Mouse (Mus musculus) intestine, embryonic 16.5 days (tissue): ENCODE measurements at regions not wholly inside any gene's neighbourhood (a gene's known extent, or its start where the extent isn't known, plus 50 kb on each side); places are given as distances from the start of the nearest gene placed in this dataset.

Source experiments
- ATAC-seq: fragments of 200-750 bp; cut with Nextera tagmentation; 2 replicates; pipeline ENCODE4 v1.8.0; 2017; ENCODE audit warnings: moderate TSS enrichment, moderate library complexity
- H3K27ac ChIP-seq: fragments of 300-500 bp; sonication (generic); 2 replicates; pipeline ENCODE4 v1.5.1; 2014; ENCODE audit warnings: mild to moderate bottlenecking, low read length
- H3K27me3 ChIP-seq: fragments of 300-500 bp; sonication (generic); replicated peaks from 2 replicates; pipeline ENCODE4 v1.6.1; 2014; ENCODE audit warnings: low read length, control low read depth, mixed read lengths; ENCODE audit not compliant: control insufficient read depth, insufficient read depth
- H3K36me3 ChIP-seq: fragments of 300-500 bp; sonication (generic); 2 replicates; pipeline ENCODE4 v1.6.1; 2014; ENCODE audit warnings: low read length, control low read depth; ENCODE audit not compliant: control insufficient read depth, insufficient read depth
- H3K4me1 ChIP-seq: fragments of 300-500 bp; sonication (generic); 2 replicates; pipeline ENCODE4 v1.6.1; 2014; ENCODE audit warnings: low read length, control low read depth, mixed read lengths; ENCODE audit not compliant: control insufficient read depth, insufficient read depth
- H3K4me2 ChIP-seq: fragments of 300-500 bp; sonication (generic); 2 replicates; pipeline ENCODE4 v1.6.1; 2014; ENCODE audit warnings: low read depth, low read length, control low read depth
- H3K4me3 ChIP-seq: fragments of 300-500 bp; sonication (generic); 2 replicates; pipeline ENCODE4 v1.5.1; 2014; ENCODE audit warnings: mild to moderate bottlenecking, low read length
- H3K9ac ChIP-seq: fragments of 300-500 bp; sonication (generic); 2 replicates; pipeline ENCODE4 v1.6.1; 2014; ENCODE audit warnings: low read depth, low read length
- H3K9me3 ChIP-seq: fragments of 300-500 bp; sonication (generic); 2 replicates; pipeline ENCODE4 v1.6.1; 2016; ENCODE audit warnings: low read length, control low read depth; ENCODE audit not compliant: control insufficient read depth
- WGBS: fragments of 180-500 bp; shearing (Covaris S2); extraction: QIAGEN DNeasy Blood & Tissue Kit; methylation state at CpG from one replicate; pipeline ENCODE4 v1.1.7; 2014; 5-methylcytosine and 5-hydroxymethylcytosine counted together

DNA sequence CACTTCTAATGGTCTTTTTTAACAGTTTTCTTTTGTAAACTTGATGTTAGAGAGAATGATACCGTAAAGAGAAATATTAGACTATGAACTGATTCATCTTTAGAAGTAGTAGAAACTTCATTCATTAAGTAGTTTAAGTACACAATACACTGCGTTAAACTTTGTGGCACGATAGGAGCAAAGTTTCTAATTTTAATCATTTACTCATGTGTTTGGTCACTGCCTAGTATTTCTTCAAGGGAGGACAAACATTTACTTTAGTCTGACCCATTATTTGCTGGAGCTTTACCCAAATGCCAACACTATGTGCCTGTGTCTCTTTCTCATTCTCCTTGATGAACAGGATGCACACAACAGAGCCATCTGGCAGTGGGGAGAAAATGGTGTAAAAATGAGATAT, 200.6 kb downstream of the Chm start:
- no peak overlapping the region for H3K9ac ChIP-seq
- H3K4me1 ChIP-seq, result no peaks in the 10 kb centered on the region
- 50% methylated on average over 3 of the region's 3 CpGs for WGBS
- H3K4me2 ChIP-seq, result no peak overlapping the region
- no peak for ATAC-seq
- no peaks in the 10 kb centered on the region for H3K36me3 ChIP-seq
- H3K27me3 ChIP-seq, result no peaks in the 10 kb centered on the region
- no peak overlapping the region for H3K4me3 ChIP-seq
- H3K27ac ChIP-seq, result no peak overlapping the region
- no peaks in the 10 kb centered on the region for H3K9me3 ChIP-seq

DNA sequence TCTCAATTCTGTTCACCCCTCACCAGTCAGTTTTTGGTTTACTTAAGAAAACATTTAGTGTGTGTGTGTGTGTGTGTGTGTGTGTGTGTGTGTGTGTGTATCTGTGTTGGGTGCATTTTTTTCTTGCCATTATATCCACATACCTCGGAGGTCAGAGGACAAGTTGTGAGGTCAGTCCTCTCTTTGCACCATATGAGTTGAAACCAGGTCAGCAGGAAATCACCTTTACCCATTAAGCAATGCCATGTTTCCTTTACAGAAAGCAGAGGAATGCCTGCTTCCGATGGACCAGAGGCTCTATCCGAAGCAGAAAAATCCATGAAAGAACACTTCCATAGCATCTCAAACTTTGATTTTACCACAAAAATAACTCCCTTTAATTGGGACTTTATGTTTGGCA, 201.2 kb downstream of the Chm start:
- no peaks in the 10 kb centered on the region for H3K36me3 ChIP-seq
- WGBS, result 51% methylated on average over 3 of the region's 3 CpGs
- H3K9me3 ChIP-seq, result no peaks in the 10 kb centered on the region
- no peaks in the 10 kb centered on the region for H3K27me3 ChIP-seq
- no peak for ATAC-seq
- no peak overlapping the region for H3K27ac ChIP-seq
- H3K4me3 ChIP-seq, result no peak overlapping the region
- H3K4me2 ChIP-seq, result no peak overlapping the region
- no peaks in the 10 kb centered on the region for H3K4me1 ChIP-seq
- no peak overlapping the region for H3K9ac ChIP-seq

DNA sequence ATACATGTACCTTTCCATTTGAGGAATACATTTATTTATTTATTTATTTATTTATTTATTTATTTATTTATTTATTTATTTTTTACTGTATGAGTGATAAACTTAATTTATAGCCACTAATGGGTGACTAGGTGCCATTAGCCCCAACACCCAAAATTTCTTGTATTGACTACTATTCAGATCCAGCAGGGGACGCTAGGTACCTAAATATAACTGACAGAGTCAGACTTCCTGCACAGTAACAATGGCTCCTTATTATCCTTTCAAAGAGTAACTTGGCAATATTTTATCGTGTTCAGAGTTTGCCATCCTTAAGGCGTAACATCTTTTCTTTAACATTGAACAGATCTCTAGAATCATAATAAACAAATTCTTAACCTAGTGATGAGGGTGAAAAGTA, 206.7 kb downstream of the Chm start:
- no peak for ATAC-seq
- WGBS, result 46% methylated on average over 3 of the region's 3 CpGs
- no peaks in the 10 kb centered on the region for H3K4me1 ChIP-seq
- no peaks in the 10 kb centered on the region for H3K9me3 ChIP-seq
- no peak overlapping the region for H3K4me3 ChIP-seq
- H3K9ac ChIP-seq, result no peak overlapping the region
- H3K27me3 ChIP-seq, result no peaks in the 10 kb centered on the region
- no peaks in the 10 kb centered on the region for H3K36me3 ChIP-seq
- no peak overlapping the region for H3K4me2 ChIP-seq
- no peak overlapping the region for H3K27ac ChIP-seq

DNA sequence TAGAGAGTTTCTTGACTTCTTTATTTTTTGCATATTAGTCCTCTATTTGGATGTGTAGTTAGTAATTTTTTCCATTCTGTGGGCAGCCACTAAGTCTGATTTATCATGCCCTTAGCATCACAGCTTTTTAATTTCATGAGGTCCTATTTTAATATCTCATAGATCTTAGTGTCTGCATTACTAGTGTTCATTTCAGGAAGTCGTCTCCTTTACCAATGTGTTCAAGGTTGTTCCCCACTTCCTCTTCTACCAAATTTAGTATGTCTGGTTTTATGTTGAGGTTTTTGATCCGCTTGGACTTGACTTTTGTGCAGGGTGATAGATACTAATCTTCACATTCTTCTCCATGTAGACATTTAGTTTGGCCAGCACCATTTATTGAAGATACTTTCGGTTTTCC, 221.2 kb downstream of the Chm start:
- no peak overlapping the region for H3K4me3 ChIP-seq

DNA sequence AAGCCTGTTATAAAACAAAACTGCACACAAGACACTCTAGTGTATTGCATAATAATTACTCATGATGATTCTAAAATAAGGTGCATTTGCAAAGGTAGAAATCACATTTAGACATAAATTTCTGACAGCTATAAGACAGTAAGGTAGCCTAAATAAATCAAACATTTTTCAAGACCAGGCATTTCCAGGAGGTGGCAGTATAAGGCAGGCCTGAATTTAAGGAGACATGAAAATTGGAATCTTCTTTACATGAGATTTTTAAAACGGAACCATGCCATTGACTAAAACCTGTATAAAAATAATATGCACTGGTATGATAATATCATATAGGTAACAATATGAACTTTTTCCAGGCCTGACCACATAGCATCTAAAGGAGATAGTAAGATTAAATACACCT, 235.5 kb downstream of the Chm start:
- Histone ChIP-seq H3K9ac (no peak overlapping the region), H3K9me3 (no peaks in the 10 kb centered on the region), H3K36me3 (no peaks in the 10 kb centered on the region), H3K27ac (no peak overlapping the region), H3K4me1 (no peaks in the 10 kb centered on the region), H3K4me3 (no peak overlapping the region), H3K4me2 (no peak overlapping the region), H3K27me3 (no peaks in the 10 kb centered on the region)
- WGBS, result 36% methylated on average over 1 of the region's 1 CpGs
- no peak for ATAC-seq

More for the DNA sequence above, 221.2 kb downstream of the Chm start:
- H3K36me3 ChIP-seq, result no peaks in the 10 kb centered on the region
- no peaks in the 10 kb centered on the region for H3K4me1 ChIP-seq
- no peak overlapping the region for H3K27ac ChIP-seq
- no peaks in the 10 kb centered on the region for H3K27me3 ChIP-seq
- no peaks in the 10 kb centered on the region for H3K9me3 ChIP-seq
- H3K4me2 ChIP-seq, result no peak overlapping the region
- 75% methylated on average over 3 of the region's 3 CpGs for WGBS
- ATAC-seq, result no peak
- no peak overlapping the region for H3K9ac ChIP-seq

DNA sequence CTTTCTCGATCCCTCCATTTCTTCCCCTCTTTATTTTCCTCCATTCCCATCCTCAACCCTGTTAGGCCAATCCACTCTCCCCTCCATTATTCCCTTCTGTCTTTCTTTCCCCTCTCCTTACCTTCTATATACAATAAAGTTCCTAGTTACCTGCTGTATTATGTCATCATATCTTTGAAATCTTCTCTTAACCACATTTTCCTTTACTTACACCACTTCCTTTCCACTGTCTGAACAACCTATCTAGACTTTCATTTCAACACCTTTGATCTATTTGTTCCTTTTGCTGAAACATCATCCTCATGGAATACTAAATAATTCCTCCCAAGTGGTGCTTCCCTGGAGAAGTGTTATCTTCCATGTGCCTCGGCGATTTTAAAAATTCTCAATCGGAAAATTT, 237.8 kb downstream of the Chm start:
- no peak overlapping the region for H3K4me3 ChIP-seq

DNA sequence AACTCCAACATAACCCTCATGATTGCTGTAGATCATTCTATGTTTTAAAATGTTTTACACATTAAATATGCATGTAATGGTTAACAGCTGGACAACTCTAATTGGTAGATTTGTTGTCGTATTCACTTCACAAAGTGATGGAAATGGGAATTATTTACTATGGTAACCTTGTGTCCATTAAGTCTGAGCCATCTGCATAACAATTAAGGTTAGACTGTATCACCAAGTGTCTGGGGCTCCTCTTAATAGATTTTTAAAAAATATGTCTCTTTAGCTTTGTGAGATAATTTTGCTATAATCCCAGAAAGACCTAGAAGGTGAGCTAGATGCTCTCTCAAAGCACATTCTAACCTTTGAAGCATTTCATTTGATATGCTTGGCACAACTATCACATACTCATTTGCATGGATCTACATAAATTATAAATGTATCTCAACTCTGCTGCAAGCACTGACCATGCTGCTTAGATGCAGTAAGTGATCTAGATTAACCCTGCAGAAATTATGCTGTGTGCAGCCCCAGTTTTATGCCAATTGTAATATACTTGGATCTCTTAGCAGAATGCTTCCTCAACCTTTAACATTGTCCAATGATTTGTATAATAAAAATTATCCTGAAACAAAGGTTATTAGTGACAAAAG, 227.2 kb upstream of the Pof1b start:
- Histone ChIP-seq H3K27me3 (no peaks in the 10 kb centered on the region), H3K4me3 (no peak overlapping the region), H3K9me3 (no peaks in the 10 kb centered on the region), H3K4me2 (no peak overlapping the region), H3K27ac (no peak overlapping the region), H3K36me3 (no peaks in the 10 kb centered on the region), H3K4me1 (no peaks in the 10 kb centered on the region), H3K9ac (no peak overlapping the region)
- 66% methylated on average over 1 of the region's 1 CpGs for WGBS
- ATAC-seq, result no peak

More for the DNA sequence above, 237.8 kb downstream of the Chm start:
- H3K27me3 ChIP-seq, result no peaks in the 10 kb centered on the region
- ATAC-seq, result no peak
- no peaks in the 10 kb centered on the region for H3K9me3 ChIP-seq
- no peak overlapping the region for H3K27ac ChIP-seq
- H3K36me3 ChIP-seq, result no peaks in the 10 kb centered on the region
- H3K4me2 ChIP-seq, result no peak overlapping the region
- WGBS, result 86% methylated on average over 4 of the region's 4 CpGs
- no peak overlapping the region for H3K9ac ChIP-seq
- no peaks in the 10 kb centered on the region for H3K4me1 ChIP-seq

DNA sequence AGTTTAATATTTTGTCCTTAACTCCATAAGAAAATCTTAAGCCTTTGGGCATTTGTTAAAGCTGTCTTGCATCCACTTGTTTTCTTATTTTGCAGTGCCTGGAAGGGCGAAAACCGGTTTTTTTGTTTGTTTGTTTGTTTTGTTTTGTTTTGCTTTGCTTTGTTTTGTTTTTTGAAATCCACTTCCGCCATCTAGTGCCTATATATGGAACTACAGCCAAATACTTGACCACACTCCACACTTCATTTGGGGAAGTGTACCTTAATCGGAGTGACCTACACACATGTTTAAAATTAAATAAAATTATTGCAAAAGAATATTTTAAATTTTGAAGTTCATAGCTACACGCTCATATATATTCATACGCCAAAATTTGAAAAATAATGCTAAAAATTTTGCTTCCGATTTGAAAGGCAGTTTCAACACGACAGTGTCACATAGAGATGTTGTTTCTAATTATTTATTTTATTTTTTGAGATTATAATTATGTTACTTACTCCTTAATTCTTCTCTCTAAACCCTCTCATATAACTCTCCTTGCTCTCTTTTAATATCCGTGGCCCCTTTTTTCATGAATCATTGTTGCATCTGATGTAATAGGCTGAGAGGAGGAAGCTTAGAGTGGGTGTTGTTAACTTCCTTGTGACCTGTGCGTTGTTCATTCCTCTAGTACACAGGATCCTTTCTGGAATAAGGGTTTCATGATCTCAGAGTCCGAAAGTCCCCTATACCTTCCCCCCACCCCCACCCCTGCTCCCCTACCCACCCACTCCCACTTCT, 205.4 kb upstream of the Pof1b start:
- Histone ChIP-seq H3K27ac (no peak overlapping the region), H3K4me1 (no peaks in the 10 kb centered on the region), H3K4me3 (no peak overlapping the region), H3K9me3 (no peaks in the 10 kb centered on the region), H3K4me2 (no peak overlapping the region), H3K9ac (no peak overlapping the region), H3K27me3 (no peaks in the 10 kb centered on the region), H3K36me3 (no peaks in the 10 kb centered on the region)
- no peak for ATAC-seq
- 45% methylated on average over 11 of the region's 11 CpGs for WGBS

DNA sequence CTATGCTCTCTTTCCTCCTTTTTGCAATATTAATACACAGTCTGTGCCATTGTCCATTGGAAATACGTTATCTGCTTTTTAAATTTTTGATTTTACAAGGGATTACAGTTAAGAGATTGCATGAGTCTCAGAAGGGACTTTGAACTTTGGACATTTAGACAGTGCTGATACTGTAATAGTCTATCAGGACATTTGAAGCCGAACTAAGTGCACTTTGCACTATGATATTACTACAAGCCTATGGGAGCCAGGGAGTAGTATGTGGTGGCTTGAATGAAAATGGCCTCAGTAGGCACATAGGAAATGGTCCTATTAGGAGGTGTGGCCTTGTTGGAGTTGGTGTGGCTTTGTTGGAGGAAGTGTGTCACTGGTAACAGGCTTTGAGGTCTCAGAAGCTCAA, 188.1 kb upstream of the Pof1b start:
- no peak overlapping the region for H3K27ac ChIP-seq
- WGBS, result 67% methylated on average over 2 of the region's 2 CpGs
- H3K9ac ChIP-seq, result no peak overlapping the region
- H3K4me1 ChIP-seq, result no peaks in the 10 kb centered on the region
- ATAC-seq, result peak; percentile 88
- no peak overlapping the region for H3K4me2 ChIP-seq
- H3K9me3 ChIP-seq, result no peaks in the 10 kb centered on the region
- no peaks in the 10 kb centered on the region for H3K36me3 ChIP-seq
- no peaks in the 10 kb centered on the region for H3K27me3 ChIP-seq
- no peak overlapping the region for H3K4me3 ChIP-seq
